Mouse (Mus musculus) mouse trophoblast stem cell (cell line): ENCODE results near the gene Il17ra.

Experiments
- in situ Hi-C, 2 experiments: fragments of 300-500 bp; cut with MseI, MboI; formaldehyde crosslinking; loops; 2 replicates in 1 of 2; 3 replicates in 1 of 2; pipeline ENCODE4 v1.15.1; 2025

Gene Il17ra

DNA sequence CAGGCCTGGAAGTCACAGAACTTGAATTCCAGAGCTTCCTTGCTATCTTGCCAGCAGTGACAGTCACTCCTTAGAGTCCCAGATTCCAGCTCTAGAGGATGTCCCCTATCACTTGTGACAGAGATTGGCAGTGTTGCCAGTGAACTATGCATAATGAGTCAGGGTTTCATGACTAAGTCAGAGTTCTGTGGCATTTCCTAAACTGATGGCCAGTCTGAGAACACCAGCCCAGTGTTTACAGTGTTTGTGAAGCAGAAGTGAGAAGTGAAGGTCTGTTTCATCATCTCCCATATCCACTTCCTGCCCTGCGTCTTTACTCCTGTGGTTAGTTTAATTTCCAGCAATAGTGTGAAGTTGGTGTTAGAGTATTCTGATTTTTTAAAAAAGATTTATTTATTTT is 7.6 kb downstream of the Il17ra start:
- in situ Hi-C loops, result no loop called here

DNA sequence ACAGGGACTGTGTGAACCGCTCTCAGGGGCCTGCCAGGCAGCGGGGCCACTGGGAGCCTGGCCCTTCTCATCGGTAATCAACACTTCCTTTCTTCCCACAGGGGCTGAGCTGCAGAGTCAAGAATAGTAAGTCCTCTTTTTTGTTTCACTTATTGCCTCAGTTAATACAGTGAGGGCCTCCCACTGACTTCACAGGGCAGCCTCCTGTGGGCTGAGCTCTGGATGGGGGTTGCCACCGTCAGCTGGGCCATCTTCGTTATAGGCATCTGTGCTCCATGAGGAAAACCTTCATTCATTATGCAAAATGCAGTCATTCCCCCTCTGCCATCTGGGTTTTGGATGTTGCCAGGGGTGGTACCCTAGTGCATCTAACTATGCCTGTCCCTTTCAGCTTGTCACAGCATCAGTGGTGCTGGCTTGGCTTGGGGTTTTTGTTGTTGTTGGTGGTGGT is 9.0 kb downstream of the Il17ra start:
- in situ Hi-C loops, result no loop called here

GRCm38 (mm10) chr6:120472455-120473140 is 9.6 kb downstream of the Il17ra start:
- in situ Hi-C loops, result no loop called here

- in situ Hi-C loops, result no loop called here
These were observed 10.4 kb downstream of the Il17ra start for GRCm38 (mm10) chr6:120473427-120473826.

GRCm38 (mm10) chr6:120475288-120475687 is 12.2 kb downstream of the Il17ra start:
- in situ Hi-C loops, result no loop called here

GRCm38 (mm10) chr6:120479302-120479701 is 16.3 kb downstream of the Il17ra start:
- in situ Hi-C loops, result no loop called here

DNA sequence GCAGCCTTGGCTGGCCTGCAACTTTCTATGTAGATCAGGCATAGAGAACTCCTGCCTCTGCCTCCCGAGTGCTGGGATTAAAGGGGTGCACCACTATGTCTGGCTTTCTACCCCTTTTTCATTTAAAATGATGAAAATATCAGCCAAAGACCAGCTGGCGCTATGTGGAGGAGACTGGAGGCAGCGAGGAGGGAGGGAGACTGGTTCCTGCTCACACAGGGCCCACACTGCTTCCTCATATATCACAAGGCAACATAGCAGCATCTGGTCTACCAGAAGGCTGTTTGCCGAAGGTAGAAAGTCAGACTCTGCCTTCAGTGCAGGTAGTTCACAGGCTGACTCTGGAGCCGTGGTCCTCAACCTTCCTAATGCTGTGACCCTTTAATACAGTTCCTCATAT is 17.3 kb downstream of the Il17ra start:
- in situ Hi-C loops, result no loop called here

- in situ Hi-C loops, result no loop called here
These were observed 18.5 kb downstream of the Il17ra start for GRCm38 (mm10) chr6:120481538-120481937.

DNA sequence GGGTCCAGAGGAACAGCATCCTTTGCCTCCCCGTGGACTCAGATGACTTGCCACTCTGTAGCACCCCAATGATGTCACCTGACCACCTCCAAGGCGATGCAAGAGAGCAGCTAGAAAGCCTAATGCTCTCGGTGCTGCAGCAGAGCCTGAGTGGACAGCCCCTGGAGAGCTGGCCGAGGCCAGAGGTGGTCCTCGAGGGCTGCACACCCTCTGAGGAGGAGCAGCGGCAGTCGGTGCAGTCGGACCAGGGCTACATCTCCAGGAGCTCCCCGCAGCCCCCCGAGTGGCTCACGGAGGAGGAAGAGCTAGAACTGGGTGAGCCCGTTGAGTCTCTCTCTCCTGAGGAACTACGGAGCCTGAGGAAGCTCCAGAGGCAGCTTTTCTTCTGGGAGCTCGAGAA is 19.0 kb downstream of the Il17ra start:
- in situ Hi-C loops, result no loop called here

GRCm38 (mm10) chr6:120482756-120483155 is 19.7 kb downstream of the Il17ra start:
- in situ Hi-C loops, result no loop called here

- in situ Hi-C loops, result no loop called here
These were observed 20.2 kb downstream of the Il17ra start for GRCm38 (mm10) chr6:120483211-120483626.

- in situ Hi-C loops, result no loop called here
These were observed 22.0 kb downstream of the Il17ra start for GRCm38 (mm10) chr6:120485038-120485437.

- in situ Hi-C loops, result no loop called here
These were observed 23.0 kb downstream of the Il17ra start for GRCm38 (mm10) chr6:120486051-120486510.

- in situ Hi-C loops, result no loop called here
These were observed 25.6 kb downstream of the Il17ra start for GRCm38 (mm10) chr6:120488647-120489046.

DNA sequence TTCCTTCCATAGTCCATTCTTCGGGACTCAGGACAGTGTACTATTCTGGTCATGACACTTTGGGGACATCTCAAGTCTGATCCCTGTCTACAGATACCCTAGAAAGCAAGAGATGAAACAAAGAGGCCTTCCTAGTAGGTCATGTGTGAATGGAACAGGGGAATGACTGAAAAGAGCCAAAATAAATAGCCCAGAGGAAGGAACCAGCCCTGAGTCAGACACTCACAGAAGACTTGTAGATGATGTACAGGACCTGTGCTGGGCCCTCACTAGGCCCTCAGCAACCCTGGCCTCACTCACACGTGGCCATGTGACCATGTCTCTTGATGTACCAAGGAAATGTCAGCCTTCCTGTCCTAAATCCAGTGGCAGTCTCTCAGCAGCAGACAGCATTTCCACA is 26.4 kb downstream of the Il17ra start:
- in situ Hi-C loops, result no loop called here

DNA sequence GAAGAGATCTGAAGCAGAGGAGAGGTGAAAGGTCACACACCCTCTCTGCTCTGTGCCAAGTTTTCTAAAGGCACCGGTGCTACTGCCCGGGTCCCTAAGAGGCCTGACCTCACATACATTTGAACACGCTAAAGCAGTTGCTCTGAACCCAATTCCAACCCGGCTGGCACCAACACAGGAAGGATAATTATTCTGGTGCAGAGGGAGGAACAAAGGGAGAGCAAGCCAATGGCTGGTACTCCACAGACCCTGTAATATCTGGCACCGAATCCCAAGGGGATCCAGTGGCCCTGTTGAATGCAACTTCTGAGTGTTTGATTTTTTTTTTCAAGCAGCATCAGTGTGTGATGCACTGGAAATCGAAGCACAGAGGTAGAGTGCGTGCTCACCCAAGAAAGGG is 28.0 kb downstream of the Il17ra start:
- in situ Hi-C loops, result no loop called here

- in situ Hi-C loops, result no loop called here
These were observed 28.9 kb downstream of the Il17ra start for GRCm38 (mm10) chr6:120491862-120492498.

DNA sequence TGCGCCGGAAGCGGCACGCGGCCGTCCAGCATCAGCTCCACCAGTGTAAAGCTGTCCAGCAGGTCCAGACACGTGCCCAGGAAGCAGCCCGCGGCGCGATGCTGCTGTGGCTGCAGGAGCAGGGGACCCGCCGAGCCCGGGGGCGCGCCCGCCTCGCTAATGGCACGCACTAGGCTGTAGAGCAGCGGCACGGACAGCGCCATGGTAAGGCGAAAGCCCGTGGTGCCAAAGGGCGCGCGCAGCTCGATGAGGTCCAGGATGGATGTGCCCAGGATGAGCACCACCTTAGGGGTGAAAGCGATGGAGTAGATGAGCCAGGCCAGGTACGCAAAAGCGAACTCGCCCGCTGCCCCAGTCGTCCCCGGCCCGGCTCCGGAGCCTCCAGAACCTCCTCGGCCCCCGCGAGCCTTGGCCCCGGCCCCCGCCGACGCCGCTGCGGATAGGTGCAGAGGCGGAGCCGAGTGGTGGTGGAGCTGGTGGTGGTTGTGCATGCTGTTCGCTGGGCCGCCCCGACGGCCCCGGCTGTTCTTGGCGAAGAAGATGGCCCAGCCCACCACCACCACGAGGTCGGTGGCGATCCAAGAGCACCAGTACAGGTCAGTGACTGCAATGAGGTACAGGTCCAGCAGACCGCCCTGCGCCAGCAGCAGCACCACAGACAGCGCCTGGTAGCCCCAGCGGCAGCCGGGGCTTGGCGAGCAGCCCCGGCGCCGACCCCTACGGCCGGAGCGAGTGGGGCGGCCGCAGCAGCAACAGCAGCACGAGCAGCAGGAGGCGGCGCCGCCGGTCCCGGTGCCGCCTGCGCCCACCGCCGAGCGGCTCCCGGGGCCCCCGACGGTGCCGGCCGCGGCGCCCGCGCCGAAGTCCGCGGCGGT is 29.7 kb downstream of the Il17ra start:
- in situ Hi-C loops, result no loop called here

GRCm38 (mm10) chr6:120493374-120494181 is 30.5 kb downstream of the Il17ra start, which contains the start of gene Tmem121b:
Tmem121b (minus strand) TSS chr6:120493807.
- in situ Hi-C loops, result no loop called here

DNA sequence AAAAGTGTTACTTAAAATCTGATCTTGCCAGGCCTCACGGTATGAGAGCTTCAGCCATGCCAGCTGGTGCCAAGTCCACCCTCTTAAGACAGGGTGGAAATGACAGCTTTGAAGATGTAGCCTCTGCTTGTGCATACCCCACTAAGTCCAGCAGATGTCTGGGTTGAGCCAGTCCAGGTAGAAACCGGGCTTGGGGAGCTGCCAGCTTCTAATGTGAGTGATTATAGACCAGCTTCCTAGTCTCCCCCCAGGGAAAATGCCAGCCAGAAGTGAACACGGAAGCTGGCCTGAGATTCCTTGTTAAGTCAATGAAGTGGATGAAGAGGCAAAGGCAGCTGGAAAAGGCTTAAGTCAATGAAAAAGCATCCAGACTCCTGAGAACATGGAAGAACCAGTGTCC is 33.5 kb downstream of the Il17ra start:
- in situ Hi-C loops, result no loop called here

GRCm38 (mm10) chr6:120504051-120504450 is 41.0 kb downstream of the Il17ra start:
- in situ Hi-C loops, result no loop called here
